Mouse (Mus musculus) Muller cell, postnatal 12 days (primary cell): ENCODE data around the gene Arrdc5.

Experiments used
- DNase-seq: peaks from one replicate; pipeline ENCODE4 v3.0.0-alpha.2; 2015; ENCODE audit errors: inconsistent ontology term

The Arrdc5 gene

DNA sequence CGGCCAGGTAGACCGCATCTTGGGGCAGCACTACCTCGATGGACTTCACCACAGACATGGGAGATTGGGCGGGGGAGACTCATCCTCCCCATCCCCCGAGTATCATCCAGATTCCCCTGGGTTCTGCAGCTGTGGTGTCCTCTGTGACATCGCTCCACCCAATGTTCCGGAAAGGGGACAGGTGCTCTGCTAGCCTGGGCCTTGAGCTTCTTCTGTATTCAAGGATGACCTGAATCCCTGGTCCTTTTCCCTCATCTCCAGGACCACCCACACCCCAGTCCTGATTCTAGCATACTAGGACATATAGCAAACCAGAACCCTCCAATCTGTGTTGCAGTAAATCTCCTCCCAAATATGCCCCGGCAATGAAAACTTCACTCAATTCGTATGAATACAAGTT, at the start of gene Arrdc5:
TSS of gene Arrdc5 (minus strand) at position 101 of the 400 bp plus-strand sequence.
- DNase-seq, result no peak

DNA sequence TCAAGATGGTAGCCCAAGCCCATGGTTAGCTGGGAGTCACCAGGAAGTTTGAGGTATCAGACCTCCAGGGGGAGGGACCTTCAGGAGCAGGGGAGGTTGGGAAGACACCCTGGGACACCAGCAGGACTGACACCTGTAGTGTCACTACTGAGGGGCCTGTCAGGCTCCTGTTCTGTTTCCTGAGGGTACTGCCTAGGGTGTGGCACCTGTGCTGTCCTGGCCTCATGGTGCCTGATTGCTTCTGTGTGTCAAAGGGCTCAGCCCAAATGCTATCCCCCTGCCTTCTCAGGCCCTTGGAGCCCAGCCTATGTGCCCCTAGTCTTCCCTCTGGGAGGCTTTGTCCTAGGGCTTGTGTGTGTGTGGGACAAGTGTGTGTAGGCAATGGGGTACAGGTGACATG, 48.5 kb upstream of the Arrdc5 start:
- no peak for DNase-seq

DNA sequence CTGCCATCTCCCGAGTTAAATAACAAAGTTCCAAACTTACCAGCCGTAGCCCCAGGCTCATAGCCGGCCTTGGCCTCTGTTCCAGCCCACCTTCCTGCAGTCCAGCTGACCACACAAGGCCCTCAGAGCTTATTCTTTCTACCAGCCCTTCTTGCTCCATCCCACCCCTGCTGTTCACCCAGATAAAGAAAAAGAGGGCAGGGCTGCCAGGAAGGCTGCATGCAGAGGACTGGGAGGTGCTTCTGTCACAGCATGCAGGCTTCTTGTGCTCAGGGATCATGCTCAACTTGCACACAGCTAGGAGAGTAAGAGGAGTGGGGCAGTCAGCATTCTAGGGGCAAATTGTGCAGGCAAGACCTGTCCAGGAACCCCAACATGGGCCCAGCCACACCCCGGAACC, 48.0 kb upstream of the Arrdc5 start:
- no peak for DNase-seq

DNA sequence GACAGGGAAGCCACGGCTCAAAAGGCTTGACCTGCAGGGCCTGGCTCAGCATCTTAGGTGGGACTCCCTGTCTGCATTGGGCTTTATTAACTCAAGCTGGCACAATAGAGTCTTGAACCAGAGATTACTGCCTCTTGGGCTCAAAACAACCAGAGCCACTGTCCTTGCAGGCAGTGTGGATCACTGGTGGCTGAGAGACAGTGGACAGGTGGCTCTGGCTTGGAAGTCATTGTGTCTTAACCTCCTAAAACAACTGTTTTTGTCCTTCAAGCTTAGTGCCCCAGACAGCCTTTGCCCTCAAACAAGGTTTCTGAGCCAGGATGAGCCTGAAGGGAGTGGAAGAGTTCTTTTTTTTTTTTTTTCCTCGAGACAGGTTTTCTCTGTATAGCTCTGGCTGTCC, 45.3 kb upstream of the Arrdc5 start:
- no peak for DNase-seq

DNA sequence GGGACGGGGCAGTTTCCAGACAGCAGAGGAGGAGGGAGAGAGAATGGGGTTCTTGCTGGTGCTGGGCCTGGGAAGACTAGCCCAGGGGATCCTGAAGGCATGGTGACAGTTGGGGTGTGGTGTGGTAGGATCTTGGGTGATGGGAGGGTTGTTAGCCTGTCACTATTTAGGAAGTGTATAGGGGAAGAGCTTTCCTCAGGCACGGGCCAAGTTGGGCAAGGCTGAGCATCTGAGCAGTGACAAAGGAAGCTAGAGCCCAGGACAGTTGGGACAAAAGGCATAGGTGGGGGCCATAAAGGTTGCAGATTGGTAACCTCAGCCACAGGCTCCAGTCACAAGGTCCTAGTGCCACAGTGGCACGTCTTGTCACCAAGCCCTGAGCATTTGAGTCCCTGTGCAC, 43.4 kb upstream of the Arrdc5 start:
- DNase-seq, result no peak

DNA sequence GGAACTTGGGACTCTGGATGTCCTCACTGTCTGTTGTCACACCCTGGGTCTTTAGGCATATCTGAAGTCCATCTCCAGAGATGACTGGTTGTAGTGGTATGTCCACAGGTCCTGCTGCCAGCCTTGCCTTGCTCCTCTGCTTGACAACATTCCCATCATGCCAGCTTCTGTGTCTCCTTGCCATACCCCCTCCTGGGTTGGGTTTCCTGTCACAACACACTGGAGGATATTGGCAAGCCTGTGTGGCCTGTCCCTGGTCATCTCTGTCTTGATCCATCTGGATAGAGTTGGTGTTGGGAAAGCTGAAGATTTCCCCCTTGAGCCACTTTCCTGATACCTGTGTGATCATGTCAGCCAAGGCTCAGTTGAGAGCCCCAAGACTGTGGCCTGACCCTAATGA, 40.6 kb upstream of the Arrdc5 start:
- peak; percentile 73 for DNase-seq

DNA sequence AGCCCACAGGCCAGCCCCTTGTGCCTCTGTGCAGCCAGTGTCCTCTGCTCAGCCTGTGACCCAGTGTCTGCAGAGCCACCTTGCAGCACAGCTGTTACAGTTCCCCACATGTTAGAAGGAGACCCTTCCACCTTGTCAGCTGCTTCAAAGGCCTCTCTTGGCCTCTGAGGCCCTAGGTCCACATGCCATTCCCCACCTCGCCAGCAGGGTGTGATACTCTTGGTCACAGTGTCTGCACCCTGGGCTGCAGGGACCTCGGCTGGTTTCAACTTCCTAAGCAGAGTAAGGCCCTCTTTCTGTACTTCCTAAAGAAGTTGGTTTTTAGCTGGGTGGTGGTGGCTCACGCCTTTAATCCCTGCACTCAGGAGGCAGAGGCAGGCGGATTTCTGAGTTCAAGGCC, 38.8 kb upstream of the Arrdc5 start:
- no peak for DNase-seq

DNA sequence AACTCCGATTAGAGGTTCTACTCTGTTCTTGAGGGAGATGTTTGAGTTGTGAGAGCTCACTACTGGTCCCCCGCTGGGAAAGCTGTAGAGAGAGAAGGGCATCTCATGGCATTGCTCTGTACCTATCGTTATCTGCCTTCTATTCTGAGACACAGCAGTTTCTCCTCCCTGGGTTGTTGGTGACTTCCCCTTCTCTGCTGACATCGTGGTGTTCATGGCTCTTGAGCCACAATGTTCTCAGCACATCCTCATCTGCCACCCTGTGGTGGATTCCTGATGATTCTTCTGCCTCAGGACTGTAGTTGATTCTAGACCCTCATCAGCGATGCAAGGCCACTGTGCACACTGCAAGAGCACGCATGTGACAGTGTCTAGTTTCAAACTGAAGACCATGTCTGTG, 37.7 kb upstream of the Arrdc5 start:
- DNase-seq, result no peak

DNA sequence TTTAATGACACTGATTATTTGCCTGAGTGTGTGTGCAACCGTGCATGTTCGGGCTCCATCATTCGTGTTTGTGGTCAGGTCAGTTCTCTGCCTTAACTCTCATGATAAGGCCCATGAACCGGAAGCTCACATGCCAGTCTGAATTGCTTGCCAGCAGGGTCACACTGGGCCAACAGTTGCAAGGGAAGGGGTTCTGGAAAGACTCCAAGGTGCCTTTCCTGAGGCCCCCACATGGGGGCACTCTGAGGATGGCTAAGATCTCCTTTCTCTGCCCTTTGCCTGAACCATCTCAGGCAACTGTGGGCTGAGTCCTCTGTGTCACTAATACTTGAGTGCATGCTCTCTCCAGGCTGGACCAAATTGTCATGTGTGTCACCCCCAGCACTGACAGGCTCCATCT, 37.1 kb upstream of the Arrdc5 start:
- peak; percentile 78 for DNase-seq

DNA sequence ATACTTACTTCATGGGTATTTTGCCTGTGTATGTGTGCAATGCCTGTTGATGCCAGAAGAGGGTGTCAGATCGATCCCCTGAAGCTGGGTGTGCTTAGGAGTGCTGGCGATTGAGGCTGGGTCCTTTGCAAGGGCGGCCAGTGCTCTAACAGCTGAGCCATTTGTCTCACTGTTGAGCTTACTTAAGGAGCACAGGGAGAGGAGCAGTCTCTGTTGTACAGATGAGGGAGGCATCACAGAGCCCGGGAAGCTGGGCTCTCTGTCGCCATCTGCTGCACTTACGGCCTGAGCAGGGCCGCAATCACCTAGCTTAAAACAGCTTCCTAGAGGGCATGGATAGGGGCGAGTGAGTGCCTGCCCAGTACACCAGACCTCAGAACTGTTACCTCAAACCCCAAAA, 32.9 kb upstream of the Arrdc5 start:
- DNase-seq, result no peak

DNA sequence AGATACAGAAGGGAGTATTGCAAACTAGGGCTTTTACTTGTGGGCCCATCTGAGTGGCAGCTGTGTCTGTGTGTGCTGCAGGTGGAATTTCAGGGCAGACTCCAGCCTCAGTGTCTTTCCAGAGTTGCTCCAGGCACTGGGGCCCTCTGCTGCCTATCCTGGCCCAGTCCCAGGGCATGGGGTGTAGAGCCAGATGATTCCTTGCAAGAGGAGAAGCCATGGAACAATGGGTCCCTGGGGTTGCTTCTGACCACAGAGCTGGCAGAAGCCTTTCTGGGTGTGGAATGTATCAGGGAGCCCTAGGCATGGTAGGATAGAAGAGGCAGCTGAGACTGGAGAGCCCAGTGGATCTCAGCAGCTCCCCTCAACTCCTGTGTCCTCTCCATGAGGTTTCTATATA, 31.2 kb upstream of the Arrdc5 start:
- peak; percentile 94 for DNase-seq

DNA sequence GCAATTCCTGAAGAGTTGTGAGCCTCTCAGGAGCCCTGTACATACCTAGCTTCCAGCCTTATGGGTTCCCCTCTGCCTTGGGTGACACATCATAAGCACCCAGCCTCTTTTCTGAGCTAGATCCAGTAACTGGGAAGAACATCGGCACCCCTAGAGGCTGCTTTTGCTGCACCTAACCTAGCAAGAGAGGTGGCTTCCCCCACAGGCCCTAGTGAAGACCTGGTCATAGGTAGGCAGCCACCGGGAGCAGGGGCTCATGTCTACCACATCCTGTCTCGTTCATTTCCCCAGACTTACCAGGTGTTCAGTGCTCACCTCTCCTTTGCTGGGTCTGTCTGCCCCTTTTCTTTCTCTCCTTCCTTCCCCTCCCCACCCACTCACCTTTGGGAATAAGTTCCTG, 30.3 kb upstream of the Arrdc5 start:
- no peak for DNase-seq

DNA sequence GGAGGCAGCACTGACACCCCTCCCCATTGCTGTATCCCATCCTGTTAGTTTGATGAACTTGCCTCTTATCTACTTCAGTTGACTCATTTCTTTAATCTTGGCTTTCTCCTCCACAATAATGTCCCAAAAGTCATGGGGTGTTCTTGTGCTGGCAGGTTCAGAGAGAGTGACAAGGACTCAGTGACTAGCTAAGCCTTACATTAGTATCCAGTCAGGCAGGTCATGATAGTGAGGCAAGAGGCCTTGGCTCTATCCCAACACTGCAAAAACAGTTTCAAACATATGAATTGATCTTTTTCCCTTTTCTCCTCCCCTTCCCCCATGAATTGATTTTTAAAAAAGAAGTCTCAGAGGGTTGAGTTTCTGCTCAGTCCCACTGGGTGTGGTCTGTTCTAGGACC, 29.2 kb upstream of the Arrdc5 start:
- no peak for DNase-seq

DNA sequence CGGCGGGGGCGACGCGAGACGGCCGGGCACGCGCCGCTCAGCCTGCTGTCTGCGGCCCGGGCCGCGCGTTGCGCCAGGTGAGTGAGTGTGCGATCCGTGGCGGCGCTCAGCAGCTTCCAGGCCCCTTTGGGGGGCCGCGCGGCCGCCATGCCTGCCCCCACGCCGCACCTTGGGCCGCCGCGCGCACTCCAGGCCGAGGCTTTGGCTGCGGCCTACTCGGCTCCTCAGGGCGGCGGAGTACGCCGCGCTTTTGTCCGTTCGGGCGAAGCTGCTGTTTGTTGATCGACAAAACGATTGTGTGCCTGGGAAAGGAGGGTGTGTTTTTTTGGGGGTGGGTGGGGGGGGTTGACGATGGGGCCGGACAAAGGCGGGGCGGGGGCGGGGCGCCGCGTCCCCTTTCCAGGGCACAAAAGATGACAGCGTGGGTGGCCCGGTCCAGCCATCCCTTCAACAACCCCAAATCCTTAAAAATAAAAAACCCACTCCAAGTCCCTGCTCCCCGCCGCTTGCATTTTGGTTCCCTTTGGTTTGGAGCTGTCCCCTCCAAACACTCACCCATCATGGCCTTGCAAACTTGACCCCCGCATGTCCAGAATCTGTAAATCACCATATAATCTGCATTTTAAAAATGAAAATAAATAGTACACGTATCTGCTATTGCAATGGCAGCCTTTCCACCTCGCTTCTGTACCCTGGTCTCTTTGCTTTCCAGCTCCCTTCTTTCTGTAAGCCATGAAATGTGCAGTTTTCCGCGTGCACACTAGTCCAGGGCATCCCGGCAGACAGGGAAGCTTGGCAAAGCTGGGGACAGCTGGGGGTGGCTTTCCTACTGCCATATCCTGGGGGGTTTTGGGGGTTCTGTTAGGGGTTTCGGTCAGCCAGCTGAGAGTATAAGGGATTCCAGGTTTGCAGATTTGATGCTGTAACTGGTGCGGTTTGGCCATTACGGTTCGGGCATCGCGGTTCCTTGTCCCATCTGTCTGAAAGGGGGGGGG, 26.4 kb upstream of the Arrdc5 start:
- DNase-seq, result peak; percentile 68

DNA sequence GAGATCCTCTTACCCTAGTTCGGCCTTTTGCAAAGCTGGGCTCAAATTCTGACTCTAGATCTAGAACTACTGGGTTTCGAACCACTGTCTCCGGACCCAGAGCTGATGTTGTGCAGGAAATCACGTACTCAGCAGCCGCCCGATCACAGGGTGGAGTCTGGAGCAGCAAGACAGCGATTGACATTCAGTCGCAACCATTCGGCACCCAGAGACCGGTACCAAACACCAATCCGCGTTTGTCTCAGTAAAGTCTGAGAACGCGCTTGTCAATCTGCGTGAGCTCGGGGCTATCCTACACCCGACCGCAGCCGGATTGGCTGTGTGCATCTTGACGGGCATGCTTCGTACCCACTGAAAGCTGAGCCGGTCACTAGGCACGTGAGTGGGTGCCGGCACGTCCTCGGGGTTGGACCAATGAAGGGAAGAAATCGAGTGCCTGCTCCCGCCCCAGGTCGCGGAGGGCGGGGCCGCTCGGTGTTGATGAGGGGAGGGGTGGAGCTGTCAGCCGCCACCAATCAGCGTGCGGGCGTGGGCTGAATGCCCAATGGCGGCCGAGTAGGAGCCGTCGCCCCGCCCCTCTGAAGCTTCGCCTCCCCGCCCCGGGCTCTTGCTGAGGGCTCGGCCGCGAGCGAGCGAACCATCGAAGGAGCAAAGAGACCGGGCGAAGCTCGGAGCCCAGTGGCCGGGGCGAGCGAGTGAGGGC, 25.5 kb upstream of the Arrdc5 start, which contains the start of gene Kdm4b:
TSS of gene Kdm4b (plus strand) at position 613 of the 703 bp plus-strand sequence.
- DNase-seq, result peak; percentile 100

DNA sequence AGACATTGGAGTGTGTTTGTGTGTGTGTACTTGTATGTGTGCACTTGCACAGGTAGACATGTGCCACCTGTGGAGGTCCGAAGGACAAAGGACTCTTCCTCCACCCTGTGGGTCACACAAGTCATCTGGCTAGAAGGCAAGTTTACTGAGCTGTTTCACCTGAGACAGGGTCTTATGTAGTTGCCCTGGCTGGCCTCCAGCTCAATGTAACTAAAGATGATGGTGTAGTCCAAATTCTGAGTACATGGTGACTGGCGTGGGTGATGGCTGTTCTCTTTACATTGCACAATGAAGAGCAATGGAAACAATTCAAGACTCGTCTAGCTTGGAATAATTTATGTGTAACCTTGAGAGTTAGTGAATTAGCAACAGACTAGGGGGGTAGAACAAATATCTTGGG, 24.3 kb upstream of the Arrdc5 start:
- no peak for DNase-seq

DNA sequence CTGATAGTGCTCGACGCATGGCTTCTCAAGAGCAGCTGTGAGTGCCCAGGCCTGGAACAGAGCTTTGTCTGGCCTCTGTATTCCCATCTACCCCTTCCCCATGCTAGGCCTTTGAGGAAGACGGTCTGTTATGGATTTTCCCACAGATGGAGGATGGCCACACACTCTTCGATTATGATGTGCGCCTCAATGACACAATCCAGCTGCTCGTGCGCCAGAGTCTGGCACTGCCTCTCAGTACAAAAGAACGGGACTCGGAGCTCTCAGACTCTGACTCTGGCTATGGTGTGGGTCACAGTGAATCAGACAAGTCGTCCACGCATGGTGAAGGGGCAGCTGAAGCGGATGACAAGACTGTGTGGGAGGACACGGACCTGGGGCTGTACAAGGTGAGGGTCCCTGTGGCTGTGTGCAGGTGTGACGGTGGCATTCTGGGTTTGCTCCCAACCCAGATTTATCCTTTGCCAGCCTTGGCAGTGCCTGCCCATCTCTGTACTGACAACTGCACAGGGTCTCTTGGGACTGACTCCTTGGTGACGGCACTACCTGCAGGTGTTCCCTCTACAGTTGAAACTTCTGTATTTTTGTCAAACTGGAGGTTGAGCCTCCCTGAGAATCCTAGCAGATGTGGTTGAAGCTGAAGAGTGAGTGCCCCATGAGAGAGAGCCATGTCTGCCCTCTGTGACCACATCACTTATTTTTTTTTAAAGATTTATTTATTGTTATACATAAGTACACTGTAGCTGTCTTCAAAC, 9.3 kb upstream of the Arrdc5 start:
- DNase-seq, result no peak

DNA sequence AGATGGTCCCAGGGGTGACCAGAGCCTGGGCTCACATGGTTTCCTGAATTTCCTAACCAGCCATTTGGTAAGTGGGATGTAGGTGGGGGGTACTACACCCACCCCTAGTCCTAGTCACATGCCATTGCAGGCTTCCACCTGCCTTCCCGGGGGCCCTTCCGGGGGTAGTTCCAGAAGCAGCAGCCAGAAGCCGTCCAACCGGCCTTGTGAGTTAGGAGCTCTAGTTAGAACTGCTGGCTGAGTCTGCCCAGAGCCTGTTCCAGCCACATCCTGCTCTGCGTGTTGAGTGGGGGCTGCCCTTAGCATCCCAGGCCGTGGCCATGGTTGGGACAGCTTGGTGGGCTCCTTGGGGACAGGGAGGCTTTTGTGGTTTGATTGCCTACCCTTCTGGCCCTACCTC, 8.0 kb upstream of the Arrdc5 start:
- DNase-seq, result no peak

DNA sequence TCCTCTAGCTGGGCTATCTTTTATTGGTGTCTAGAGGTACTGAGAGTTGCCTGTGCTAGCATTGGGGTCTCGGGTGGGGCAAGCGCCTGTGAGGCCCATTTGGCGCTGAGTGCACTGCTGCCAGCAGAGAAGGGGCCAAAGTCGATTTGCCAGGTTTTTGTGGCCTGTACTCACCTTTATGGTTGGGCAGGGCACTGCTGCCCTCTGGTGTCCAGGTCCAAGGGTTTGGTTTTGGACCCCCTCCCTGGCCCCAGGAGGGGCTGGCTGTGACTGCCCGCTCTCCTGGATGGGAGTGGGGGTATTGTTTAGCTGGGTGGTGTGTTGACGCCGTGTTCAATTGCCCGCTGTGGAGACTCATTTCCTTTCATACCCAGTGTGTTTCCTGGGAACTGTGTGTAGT, 5.7 kb upstream of the Arrdc5 start:
- DNase-seq, result no peak

DNA sequence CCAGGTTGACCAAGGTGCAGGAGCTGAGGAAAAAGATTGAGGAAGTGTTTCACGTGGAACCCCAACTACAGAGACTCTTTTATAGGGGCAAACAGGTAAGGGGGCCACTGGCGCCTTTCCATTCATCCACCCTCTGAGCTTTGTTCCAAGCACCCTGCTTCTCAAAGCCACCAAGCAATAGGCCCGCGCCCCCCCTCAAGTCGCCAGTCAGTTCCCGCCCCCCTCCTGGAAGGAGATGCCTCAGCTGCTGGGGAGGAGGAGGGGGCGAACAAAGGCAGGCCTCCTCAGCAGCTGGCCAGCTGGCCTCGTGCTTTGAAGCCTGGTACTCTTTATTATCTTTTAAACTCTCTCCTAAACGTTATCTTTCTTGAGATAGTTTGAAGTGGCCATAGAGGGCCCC, 5.1 kb upstream of the Arrdc5 start:
- DNase-seq, result no peak

DNA sequence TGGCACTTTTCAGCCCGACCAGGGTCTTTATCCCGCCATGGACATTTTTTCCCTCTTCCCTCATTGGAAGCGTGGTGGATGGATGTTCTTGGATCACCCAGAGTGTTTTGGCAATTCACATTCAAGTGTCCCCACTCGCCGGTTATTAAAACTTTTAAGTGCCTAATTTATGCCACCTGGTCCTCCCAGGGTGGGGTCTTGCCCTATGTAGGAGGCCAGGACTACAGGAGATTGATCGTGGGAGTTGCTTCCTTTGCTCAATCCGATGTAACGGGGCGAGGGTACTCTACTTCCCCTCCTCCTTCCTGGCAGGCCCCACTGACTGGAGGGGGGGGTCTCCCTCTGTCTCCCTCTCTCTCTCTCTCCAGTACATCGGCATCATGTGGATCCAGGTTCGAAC, 4.6 kb upstream of the Arrdc5 start:
- no peak for DNase-seq
